Mouse (Mus musculus): ENCODE results near the gene Ctxn1. TPM values are rescaled to one million over a fixed set of nuclear protein-coding genes. Genes with fewer than 3 reads are reported as not detected.

The Ctxn1 gene
- polyA plus RNA-seq, 2 experiments from 2014 or later: not detected

- ATAC-seq: peak; percentile 30
These were observed 45.7 kb downstream of the Ctxn1 start for GRCm38 (mm10) chr8:4213210-4214005.

- peak; percentile 9 for ATAC-seq
These were observed 46.3 kb downstream of the Ctxn1 start for GRCm38 (mm10) chr8:4212809-4213209.

DNA sequence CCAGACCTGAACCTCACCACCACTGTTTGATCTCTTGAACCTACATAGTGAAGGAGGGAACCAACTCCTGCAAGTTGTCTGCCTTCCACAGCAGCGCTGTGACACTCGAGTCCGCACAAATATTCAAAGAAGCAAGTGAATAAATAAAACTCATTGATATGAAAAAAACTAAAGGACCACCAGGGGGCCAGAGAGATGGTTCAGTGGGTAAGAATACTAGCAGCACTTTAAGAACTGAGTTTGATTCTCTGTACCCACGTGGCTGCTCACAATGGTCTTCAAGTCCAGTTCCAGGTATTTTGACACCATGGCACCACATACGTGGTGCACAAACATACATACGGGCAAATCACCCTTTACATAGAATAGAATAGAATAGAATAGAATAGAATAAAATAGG is 48.0 kb downstream of the Ctxn1 start:
- ATAC-seq: no peak

Other genes starting within 250 kb of the Ctxn1 start
- under 1 TPM in 1 of 2 experiments, not detected in 1; 0.30 TPM for gene Cd209f, start 153.4 kb downstream of the Ctxn1 start, polyA plus RNA-seq (2017; shearing (Covaris generic))
- under 1 TPM in 1 of 2 experiments, not detected in 1; 0.15 TPM for gene Cd209g, start 125.2 kb downstream of the Ctxn1 start, polyA plus RNA-seq (2017; shearing (Covaris generic))
- 1 to 10 TPM; 5.6 to 7.8 TPM for gene Evi5l, start 92.7 kb downstream of the Ctxn1 start, polyA plus RNA-seq (2017; shearing (Covaris generic))
- under 1 TPM in 1 of 2 experiments, not detected in 1; 0.49 TPM for gene Prr36, start 41.8 kb downstream of the Ctxn1 start, polyA plus RNA-seq (2017; shearing (Covaris generic))
- gene Lrrc8e, start 32.4 kb downstream of the Ctxn1 start, polyA plus RNA-seq (2017; shearing (Covaris generic)): under 1 TPM in 1 of 2 experiments, not detected in 1; 0.34 TPM
- gene Map2k7, start 20.5 kb downstream of the Ctxn1 start, polyA plus RNA-seq (2017; shearing (Covaris generic)): 10 to 100 TPM; 23.2 to 31.7 TPM
- under 1 TPM in 1 of 2 experiments, not detected in 1; 0.46 TPM for gene Gm49320, start 20.4 kb downstream of the Ctxn1 start, polyA plus RNA-seq (2017; shearing (Covaris generic))
- gene Tgfbr3l, start 11.1 kb downstream of the Ctxn1 start, polyA plus RNA-seq (2017; shearing (Covaris generic)): 1 to 10 TPM; 7.2 to 9.6 TPM
- 10 to 100 TPM; 12.8 TPM for gene Snapc2, start 6.2 kb downstream of the Ctxn1 start, polyA plus RNA-seq (2017; shearing (Covaris generic))
- 100 to 1,000 TPM in 1 of 2 experiments, 10 to 100 TPM in 1; 75.2 to 122 TPM for gene Timm44, start 16.6 kb upstream of the Ctxn1 start, polyA plus RNA-seq (2017; shearing (Covaris generic))
- 10 to 100 TPM; 12.2 to 12.5 TPM for gene Ccl25, start 65.9 kb upstream of the Ctxn1 start, polyA plus RNA-seq (2017; shearing (Covaris generic))
- gene Elavl1, start 66.1 kb upstream of the Ctxn1 start, polyA plus RNA-seq (2017; shearing (Covaris generic)): 10 to 100 TPM; 20.4 to 38.9 TPM
- gene Cers4, start 233.8 kb upstream of the Ctxn1 start, polyA plus RNA-seq (2017; shearing (Covaris generic)): 100 to 1,000 TPM in 1 of 2 experiments, 10 to 100 TPM in 1; 84.6 to 113 TPM